Mouse (Mus musculus) adrenal gland, adult 8-10 months (tissue): Measurements from ENCODE around the gene Cadm2. TPM values are rescaled to one million over a fixed set of nuclear protein-coding genes. Genes with fewer than 3 reads are reported as not detected.

Source experiments
- DNase-seq: peaks from one replicate; pipeline ENCODE4 v3.0.0; 2022
- total RNA-seq, 4 experiments: library from RNA; stranded (reverse); gene quantifications; 2 replicates each; pipeline ENCODE4 v1.2.4; 2022

The Cadm2 gene
- total RNA-seq, 4 experiments from 2014 or later: 0.81 to 1.7 (median 1.1) TPM

DNA sequence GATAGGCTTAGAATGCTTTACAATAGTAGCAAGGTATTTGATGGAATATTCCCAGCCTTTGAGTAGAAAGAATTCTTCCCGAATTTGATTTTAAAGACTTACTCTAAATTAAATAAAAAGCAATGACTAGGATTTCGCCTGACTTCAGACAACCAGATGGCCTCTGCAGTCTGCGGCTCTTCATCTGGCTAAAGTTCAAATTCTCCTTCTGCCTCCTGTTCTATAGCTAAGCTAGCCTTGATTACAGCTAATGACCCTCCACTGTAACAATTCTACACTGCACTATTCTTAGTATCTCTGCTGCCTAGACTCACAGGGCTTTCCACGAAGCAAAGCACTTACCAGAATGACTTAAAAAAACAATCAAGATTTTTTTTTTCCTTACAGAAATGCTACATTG lies 495.9 kb downstream of the Cadm2 start:
- no peak for DNase-seq

DNA sequence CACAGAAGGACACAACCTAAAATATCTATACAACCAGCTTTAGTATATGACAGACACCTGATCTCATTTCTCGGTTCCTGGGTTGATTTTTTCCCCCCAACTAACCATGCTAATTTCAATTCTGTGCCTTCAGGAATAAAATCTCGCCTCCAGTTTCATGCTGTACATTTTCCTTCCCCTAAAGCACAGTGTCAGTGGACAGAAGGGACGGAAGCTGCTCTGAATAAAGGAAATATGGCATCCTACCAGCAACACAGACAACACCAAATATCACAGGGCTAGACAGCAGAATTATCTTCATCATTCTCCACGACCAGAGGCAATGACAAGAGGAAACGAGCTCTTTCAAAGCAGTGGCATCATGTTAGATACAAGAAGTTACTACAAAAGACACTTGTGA lies 498.2 kb downstream of the Cadm2 start:
- no peak for DNase-seq

DNA sequence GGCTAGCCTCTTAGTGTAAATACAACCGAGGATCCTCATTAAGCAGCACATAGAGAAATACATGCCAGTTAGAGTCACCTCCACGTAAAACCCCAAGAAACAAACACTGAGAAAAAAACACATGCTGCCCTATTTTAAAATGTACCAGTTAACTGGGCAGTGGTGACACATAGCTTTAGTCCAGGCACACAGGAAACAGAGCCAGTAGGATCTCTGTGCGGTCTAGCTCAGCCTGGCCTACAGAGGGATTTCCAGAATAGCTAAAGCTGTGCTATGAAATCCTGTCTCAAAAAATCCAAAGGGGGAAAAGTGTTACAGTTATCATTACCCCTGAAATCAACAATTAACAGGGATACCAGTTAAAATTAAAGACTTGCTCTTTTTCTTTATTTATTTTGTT lies 498.9 kb downstream of the Cadm2 start:
- no peak for DNase-seq

GRCm38 (mm10) chr16:67106478-67107061 lies 514.1 kb downstream of the Cadm2 start:
- no peak for DNase-seq

DNA sequence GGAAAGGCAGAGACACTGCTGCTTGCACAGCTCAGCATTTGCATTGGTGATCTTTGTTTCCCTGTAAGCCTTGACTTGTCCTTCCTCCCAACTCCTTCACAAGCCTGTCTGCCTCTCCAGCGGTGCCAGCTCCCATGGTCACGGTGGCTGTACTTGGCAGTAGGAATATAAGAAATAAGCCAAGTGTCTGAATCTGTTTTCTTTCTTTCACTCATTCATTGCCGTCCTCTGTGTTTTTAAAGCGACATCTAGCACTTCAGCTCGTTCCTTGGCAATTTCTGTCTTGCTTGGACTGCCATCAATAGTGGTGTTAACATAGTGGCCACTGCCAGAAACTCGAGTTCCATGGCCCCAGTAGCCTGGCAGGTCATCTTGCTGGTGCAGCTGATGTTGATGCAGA lies 524.0 kb downstream of the Cadm2 start:
- DNase-seq: no peak

GRCm38 (mm10) chr16:67095916-67096315 lies 524.8 kb downstream of the Cadm2 start:
- DNase-seq: no peak

- no peak for DNase-seq
Observed at GRCm38 (mm10) chr16:67089747-67090146, 531.0 kb downstream of the Cadm2 start.

GRCm38 (mm10) chr16:67079318-67079717 lies 541.4 kb downstream of the Cadm2 start:
- DNase-seq: no peak

DNA sequence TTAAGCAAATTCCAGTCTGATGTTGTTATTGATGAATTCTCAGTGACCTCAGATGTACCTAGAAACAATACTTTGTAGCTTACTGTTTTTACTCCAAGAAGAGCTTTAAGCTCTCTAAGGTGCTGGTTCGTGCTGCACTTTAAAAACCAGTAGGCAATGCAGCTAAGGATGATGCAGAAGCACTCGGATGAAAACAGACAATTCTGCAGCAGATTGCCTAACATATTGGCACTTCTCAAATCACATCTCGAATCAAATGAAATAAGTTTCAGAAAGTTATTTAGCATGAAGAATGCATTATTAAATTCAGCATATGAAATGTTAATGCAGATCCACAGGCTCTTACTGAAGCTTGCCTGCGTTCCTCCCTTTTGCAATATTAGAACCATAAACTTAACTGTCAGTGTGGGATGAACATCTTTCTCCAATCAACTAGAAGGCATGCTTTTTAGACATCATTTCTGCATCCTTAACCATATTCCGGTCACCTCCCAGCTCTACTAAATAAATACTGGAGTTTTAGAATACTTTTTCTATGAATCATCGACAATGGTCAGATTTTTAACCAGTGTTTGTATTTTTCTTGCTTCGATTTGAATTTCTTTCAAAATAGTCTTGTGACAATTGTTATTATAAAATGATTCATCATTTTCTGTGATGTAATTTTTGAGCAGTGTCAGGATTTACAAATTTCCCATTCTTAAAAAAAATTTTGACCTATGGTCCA lies 544.4 kb downstream of the Cadm2 start:
- DNase-seq: no peak

GRCm38 (mm10) chr16:67068461-67068860 lies 552.2 kb downstream of the Cadm2 start:
- no peak for DNase-seq

DNA sequence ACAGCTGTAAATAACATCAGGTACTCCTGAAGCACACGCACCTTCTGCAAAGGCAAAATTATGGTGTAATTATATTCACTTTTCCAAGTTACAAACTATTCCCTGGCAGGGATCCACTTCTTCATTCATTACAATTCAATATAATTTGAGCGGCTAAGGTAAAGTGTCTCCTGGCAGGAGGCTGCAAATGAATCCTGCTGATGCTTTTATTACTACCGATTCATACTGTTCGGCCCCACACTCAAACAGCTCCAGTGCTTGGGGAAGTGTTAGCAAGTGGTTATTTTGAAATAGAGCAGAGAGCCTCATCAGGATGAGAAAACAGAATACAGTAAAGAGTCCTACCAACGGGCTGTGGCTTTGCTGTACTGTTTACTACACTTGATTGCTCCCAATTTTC lies 589.8 kb downstream of the Cadm2 start:
- DNase-seq: no peak

- no peak for DNase-seq
Observed at GRCm38 (mm10) chr16:67019856-67020255, 600.9 kb downstream of the Cadm2 start.

GRCm38 (mm10) chr16:67017710-67018109 lies 603.0 kb downstream of the Cadm2 start:
- DNase-seq: no peak

GRCm38 (mm10) chr16:67003161-67003560 lies 617.5 kb downstream of the Cadm2 start:
- DNase-seq: no peak

DNA sequence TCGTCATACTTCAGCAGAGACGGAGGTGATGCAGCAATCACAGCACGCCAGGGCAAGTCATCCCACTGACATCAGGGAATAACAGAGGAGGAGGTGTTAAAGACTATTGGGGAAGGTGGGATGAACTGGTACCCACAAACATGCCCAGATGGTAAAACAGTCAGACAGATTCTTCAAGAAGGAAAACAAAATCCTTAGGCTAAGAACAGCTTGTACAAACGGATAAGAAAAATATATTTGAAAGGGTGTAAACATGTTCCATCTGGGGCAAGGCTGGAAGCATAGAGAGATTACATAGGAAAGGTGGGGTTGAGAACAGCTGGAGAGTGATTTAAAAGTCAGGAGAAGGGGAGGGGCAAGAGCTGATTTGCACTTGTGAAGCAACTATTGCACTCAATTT lies 619.0 kb downstream of the Cadm2 start:
- no peak for DNase-seq

- DNase-seq: no peak
Observed at GRCm38 (mm10) chr16:66997461-66997860, 623.2 kb downstream of the Cadm2 start.

GRCm38 (mm10) chr16:66987741-66988140 lies 633.0 kb downstream of the Cadm2 start:
- no peak for DNase-seq

GRCm38 (mm10) chr16:66986879-66987278 lies 633.8 kb downstream of the Cadm2 start:
- DNase-seq: no peak

- no peak for DNase-seq
Observed at GRCm38 (mm10) chr16:66970912-66971311, 649.8 kb downstream of the Cadm2 start.

GRCm38 (mm10) chr16:66969520-66970144 lies 651.1 kb downstream of the Cadm2 start:
- no peak for DNase-seq

DNA sequence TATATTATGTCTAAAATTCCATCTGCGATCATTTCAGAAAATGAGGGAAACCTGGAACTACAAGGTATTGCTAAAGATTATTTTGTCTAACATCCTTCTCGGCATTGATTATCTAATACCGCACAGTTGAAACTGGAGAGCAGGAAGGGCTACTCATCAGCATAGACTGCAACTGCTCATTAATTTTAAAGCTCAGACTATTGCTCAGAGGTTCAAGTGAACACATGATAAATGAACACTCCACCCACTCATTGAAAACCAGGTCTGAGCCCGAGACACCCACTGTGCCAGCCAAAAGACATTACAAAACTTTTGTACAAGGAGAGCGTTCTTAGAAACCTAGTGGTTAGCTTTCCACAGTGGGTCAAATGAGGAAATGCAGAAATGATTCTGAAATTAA lies 652.4 kb downstream of the Cadm2 start:
- DNase-seq: no peak

GRCm38 (mm10) chr16:66967686-66968085 lies 653.0 kb downstream of the Cadm2 start:
- no peak for DNase-seq

GRCm38 (mm10) chr16:66959146-66959545 lies 661.6 kb downstream of the Cadm2 start:
- DNase-seq: no peak

DNA sequence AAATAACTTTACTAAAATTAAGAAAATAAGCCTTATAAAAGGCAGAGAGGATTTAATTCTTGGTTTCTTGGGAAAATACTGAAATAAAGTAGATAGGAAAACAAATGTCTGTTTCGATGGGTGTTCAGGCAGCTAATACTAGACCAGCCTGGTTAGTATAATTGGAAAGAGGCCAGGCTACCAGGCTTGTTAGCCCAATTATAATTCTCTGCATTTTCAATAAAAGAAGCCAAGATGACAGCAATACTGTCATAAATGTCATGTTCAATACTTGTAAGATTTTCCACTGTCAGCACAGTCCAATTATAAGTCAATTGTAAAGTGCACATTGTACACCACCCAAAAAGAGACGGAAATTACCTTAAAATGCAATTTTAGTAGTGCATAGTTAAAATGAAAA lies 664.8 kb downstream of the Cadm2 start:
- no peak for DNase-seq
